Mouse (Mus musculus) hindbrain, embryonic 13.5 days (tissue): ENCODE measurements around the gene Plce1. TPM values are rescaled to one million over a fixed set of nuclear protein-coding genes. Genes with fewer than 3 reads are reported as not detected.

Experiments
- ATAC-seq: fragments of 200-750 bp; cut with Nextera tagmentation; 2 replicates; pipeline ENCODE4 v1.8.0; 2017; ENCODE audit warnings: moderate TSS enrichment; ENCODE audit not compliant: low FRiP score
- H3K27ac ChIP-seq: fragments of 300-500 bp; sonication (generic); 2 replicates; pipeline ENCODE4 v1.5.1; 2015; ENCODE audit warnings: inconsistent platforms, mild to moderate bottlenecking, moderate library complexity
- H3K27me3 ChIP-seq: fragments of 300-500 bp; sonication (generic); 2 replicates; pipeline ENCODE4 v1.6.1; 2015; ENCODE audit warnings: mild to moderate bottlenecking, inconsistent platforms
- H3K36me3 ChIP-seq: fragments of 300-500 bp; sonication (generic); 2 replicates; pipeline ENCODE4 v1.6.1; 2015; ENCODE audit warnings: mild to moderate bottlenecking, inconsistent platforms
- H3K4me1 ChIP-seq: fragments of 300-500 bp; sonication (generic); replicated peaks from 2 replicates; pipeline ENCODE4 v1.6.1; 2015; ENCODE audit warnings: inconsistent platforms
- H3K4me2 ChIP-seq: fragments of 300-500 bp; sonication (generic); 2 replicates; pipeline ENCODE4 v1.6.1; 2015; ENCODE audit warnings: inconsistent platforms, mild to moderate bottlenecking, moderate library complexity
- H3K4me3 ChIP-seq: fragments of 300-500 bp; sonication (generic); 2 replicates; pipeline ENCODE4 v1.5.1; 2015; ENCODE audit warnings: mild to moderate bottlenecking, inconsistent platforms
- H3K9ac ChIP-seq: fragments of 300-500 bp; sonication (generic); 2 replicates; pipeline ENCODE4 v1.6.1; 2015; ENCODE audit warnings: mild to moderate bottlenecking, inconsistent platforms
- H3K9me3 ChIP-seq: fragments of 300-500 bp; sonication (generic); 2 replicates; pipeline ENCODE4 v1.6.1; 2016; ENCODE audit warnings: inconsistent platforms
- WGBS: fragments of 180-500 bp; shearing (Covaris S2); methylation state at CpG from one replicate; pipeline ENCODE4 v1.1.7; 2015; 5-methylcytosine and 5-hydroxymethylcytosine counted together
- polyA plus RNA-seq: library from polyadenylated mRNA; unstranded; fragments of >200 nt; fragmentation: Nextera tagmentation; extraction: Ambion mirVana; gene quantifications from 2 replicates; pipeline ENCODE4 v1.2.1, GENCODE M21; 2015

Plce1 gene
- polyA plus RNA-seq, 1 experiment from 2014 or later: 4.8 TPM

DNA sequence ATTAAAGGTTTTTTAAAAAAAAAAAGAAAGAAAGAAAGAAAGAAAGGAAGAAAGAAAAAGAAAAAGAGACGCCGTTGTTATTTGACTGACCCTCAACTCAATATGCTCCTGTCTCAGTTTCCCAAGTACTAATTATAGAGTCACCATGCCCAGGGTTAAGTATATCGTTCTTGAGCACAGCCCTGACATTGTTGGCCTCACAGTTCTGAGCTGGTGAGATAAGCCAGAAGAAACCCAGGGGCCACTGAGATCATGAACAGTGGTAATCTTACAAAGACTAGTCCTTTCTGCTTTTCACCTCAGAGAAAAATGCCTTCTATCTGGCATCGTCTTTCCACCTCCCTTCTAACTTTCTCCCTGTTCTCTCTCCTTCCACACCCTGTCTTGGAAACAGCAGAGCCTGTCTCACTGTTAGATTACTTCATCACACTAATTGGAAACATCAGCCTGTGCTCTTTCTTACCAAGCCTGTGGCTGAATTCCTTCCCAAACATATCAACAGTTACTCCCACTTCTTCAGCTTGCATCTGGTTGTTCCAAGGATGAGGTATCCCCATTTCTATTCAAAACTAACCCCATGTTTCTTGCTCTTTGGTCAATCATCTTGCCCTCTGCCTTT, 339.4 kb downstream of the Plce1 start:
- Histone ChIP-seq H3K9ac (no peak overlapping the region), H3K4me2 (no peak overlapping the region), H3K9me3 (no peaks in the 10 kb centered on the region), H3K4me1 (peaks cover 15% of the 10 kb centered on the region), H3K36me3 (peaks cover 10% of the 10 kb centered on the region), H3K27me3 (no peaks in the 10 kb centered on the region), H3K4me3 (no peak overlapping the region), H3K27ac (no peak overlapping the region)
- WGBS: 88% methylated on average over 4 of the region's 4 CpGs
- ATAC-seq: no peak

DNA sequence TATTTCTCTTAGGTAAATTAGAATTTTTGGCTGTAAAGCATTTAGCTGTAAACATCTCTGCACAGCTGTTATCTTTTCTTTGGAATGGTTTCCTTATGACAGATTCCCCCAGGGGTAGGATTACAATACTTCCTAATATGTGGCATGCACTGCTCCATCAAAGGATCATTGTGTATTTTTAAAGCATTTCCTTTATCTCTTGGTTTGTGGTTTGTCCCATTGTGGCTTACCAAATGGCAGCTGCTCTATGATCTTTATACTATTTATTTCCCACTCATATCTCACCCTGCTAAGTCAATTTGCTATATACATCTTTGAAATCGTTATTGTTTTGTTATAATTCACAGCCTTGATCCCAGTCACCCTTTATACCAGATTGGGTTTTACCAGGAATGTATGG, 352.3 kb downstream of the Plce1 start:
- H3K4me3 ChIP-seq: no peak overlapping the region
- no peak overlapping the region for H3K4me2 ChIP-seq
- no peaks in the 10 kb centered on the region for H3K36me3 ChIP-seq
- H3K4me1 ChIP-seq: peaks cover 9% of the 10 kb centered on the region
- no peak overlapping the region for H3K27ac ChIP-seq
- 66% methylated on average over 1 of the region's 1 CpGs for WGBS
- ATAC-seq: no peak
- H3K9ac ChIP-seq: no peak overlapping the region
- no peaks in the 10 kb centered on the region for H3K9me3 ChIP-seq
- H3K27me3 ChIP-seq: no peaks in the 10 kb centered on the region

Other genes with a start within 250 kb of the Plce1 start
- gene Lgi1, start 216.6 kb upstream of the Plce1 start, polyA plus RNA-seq: 13.1 and 14.0 TPM in 2 replicates
- gene Slc35g1, start 85.1 kb upstream of the Plce1 start, polyA plus RNA-seq: 0.91 and 1.4 TPM in 2 replicates